Mouse (Mus musculus) spleen, adult 18-20 months (tissue): ENCODE measurements around the gene H2-Ab1.
"Not testable (repeated sequence)": the region's sequence is repeated elsewhere in the genome, so short reads cannot be mapped to it uniquely, and the experiment has no call there.

ENCODE experiments used
- DNase-seq, 2 experiments: peaks; one replicate each; pipeline ENCODE4 v3.0.0; 2022; ENCODE audit warnings: mixed read lengths in 2 of 2

Gene H2-Ab1

GRCm38 (mm10) chr17:34257594-34258375 is at the start of gene H2-Ab1:
Gene H2-Ab1, plus strand, starts transcription at chr17:34257689.
- peak; percentile 93 to 98 for DNase-seq

- DNase-seq = peak in 1 of 2 experiments; percentile 4
Measured at GRCm38 (mm10) chr17:34207866-34208265, 49.6 kb upstream of the H2-Ab1 start.

- no peak for DNase-seq
Measured at GRCm38 (mm10) chr17:34208421-34208820, 49.1 kb upstream of the H2-Ab1 start.

GRCm38 (mm10) chr17:34209680-34210079 is 47.8 kb upstream of the H2-Ab1 start:
- DNase-seq = peak in 1 of 2 experiments; percentile 18

GRCm38 (mm10) chr17:34210599-34210998 is 46.9 kb upstream of the H2-Ab1 start:
- peak in 1 of 2 experiments; percentile 5 for DNase-seq

GRCm38 (mm10) chr17:34211746-34212365 is 45.6 kb upstream of the H2-Ab1 start:
- DNase-seq = peak in 1 of 2 experiments; percentile 22

GRCm38 (mm10) chr17:34213936-34214335 is 43.6 kb upstream of the H2-Ab1 start:
- peak in 1 of 2 experiments; percentile 3 for DNase-seq

GRCm38 (mm10) chr17:34215176-34215575 is 42.3 kb upstream of the H2-Ab1 start:
- DNase-seq = peak in 1 of 2 experiments; percentile 3

GRCm38 (mm10) chr17:34217216-34217928 is 40.1 kb upstream of the H2-Ab1 start:
- peak in 1 of 2 experiments; percentile 2 for DNase-seq

GRCm38 (mm10) chr17:34217986-34218385 is 39.5 kb upstream of the H2-Ab1 start:
- DNase-seq = peak in 1 of 2 experiments; percentile 1

- peak in 1 of 2 experiments; percentile 16 for DNase-seq
Measured at GRCm38 (mm10) chr17:34218675-34219074, 38.8 kb upstream of the H2-Ab1 start.

GRCm38 (mm10) chr17:34219096-34219495 is 38.4 kb upstream of the H2-Ab1 start:
- peak; percentile 51 to 74 for DNase-seq

- DNase-seq = not testable (repeated sequence)
Measured at GRCm38 (mm10) chr17:34219801-34220200, 37.7 kb upstream of the H2-Ab1 start.

GRCm38 (mm10) chr17:34220401-34220800 is 37.1 kb upstream of the H2-Ab1 start:
- not testable (repeated sequence) for DNase-seq

GRCm38 (mm10) chr17:34224816-34225215 is 32.7 kb upstream of the H2-Ab1 start:
- DNase-seq = no peak

GRCm38 (mm10) chr17:34225426-34225825 is 32.1 kb upstream of the H2-Ab1 start:
- no peak for DNase-seq

- DNase-seq = not testable (repeated sequence)
Measured at GRCm38 (mm10) chr17:34225911-34226310, 31.6 kb upstream of the H2-Ab1 start.

- DNase-seq = not testable (repeated sequence)
Measured at GRCm38 (mm10) chr17:34230971-34231370, 26.5 kb upstream of the H2-Ab1 start.

- not testable (repeated sequence) for DNase-seq
Measured at GRCm38 (mm10) chr17:34232021-34232420, 25.5 kb upstream of the H2-Ab1 start.

GRCm38 (mm10) chr17:34234926-34235325 is 22.6 kb upstream of the H2-Ab1 start:
- DNase-seq = peak; percentile 82 to 84

- DNase-seq = no peak
Measured at GRCm38 (mm10) chr17:34236691-34237090, 20.8 kb upstream of the H2-Ab1 start.

- DNase-seq = no peak
Measured at GRCm38 (mm10) chr17:34237741-34238140, 19.7 kb upstream of the H2-Ab1 start.

GRCm38 (mm10) chr17:34238706-34239105 is 18.8 kb upstream of the H2-Ab1 start, which contains the start of gene H2-Ob:
Gene H2-Ob, plus strand, starts transcription at chr17:34238903.
- DNase-seq = peak; percentile 41 to 53
